Mouse (Mus musculus) hindbrain, postnatal 0 days (tissue): ENCODE results near the gene Nos2. TPM values are rescaled to one million over a fixed set of nuclear protein-coding genes. Genes with fewer than 3 reads are reported as not detected.

Experiments
- ATAC-seq: fragments of 200-750 bp; cut with Nextera tagmentation; 2 replicates; pipeline ENCODE4 v1.8.0; 2017; ENCODE audit warnings: mild to moderate bottlenecking, moderate TSS enrichment, moderate library complexity
- DNase-seq: peaks from one replicate; pipeline ENCODE4 v3.0.0-alpha.2; 2015; ENCODE audit warnings: low spot score
- H3K27ac ChIP-seq: fragments of 300-500 bp; sonication (generic); 2 replicates; pipeline ENCODE4 v1.5.1; 2014; ENCODE audit warnings: mild to moderate bottlenecking
- H3K27me3 ChIP-seq: fragments of 300-500 bp; sonication (generic); 2 replicates; pipeline ENCODE4 v1.6.1; 2014; ENCODE audit warnings: low read length, mixed read lengths; ENCODE audit not compliant: insufficient read depth
- H3K36me3 ChIP-seq: fragments of 300-500 bp; sonication (generic); 2 replicates; pipeline ENCODE4 v1.6.1; 2014; ENCODE audit warnings: low read length, mixed read lengths; ENCODE audit not compliant: insufficient read depth
- H3K4me1 ChIP-seq: fragments of 300-500 bp; sonication (generic); 2 replicates; pipeline ENCODE4 v1.6.1; 2014; ENCODE audit warnings: antibody characterized with exemption, low read length, mixed read lengths; ENCODE audit not compliant: insufficient read depth
- H3K4me2 ChIP-seq: fragments of 300-500 bp; sonication (generic); 2 replicates; pipeline ENCODE4 v1.6.1; 2014; ENCODE audit warnings: low read depth, mild to moderate bottlenecking, low read length, moderate library complexity, mixed read lengths
- H3K4me3 ChIP-seq: fragments of 300-500 bp; sonication (generic); 2 replicates; pipeline ENCODE4 v1.5.1; 2014; ENCODE audit warnings: low read length
- H3K9ac ChIP-seq: fragments of 300-500 bp; sonication (generic); replicated peaks from 2 replicates; pipeline ENCODE4 v1.6.1; 2014; ENCODE audit warnings: mild to moderate bottlenecking, low read length, moderate library complexity, mixed read lengths
- H3K9me3 ChIP-seq: fragments of 300-500 bp; sonication (generic); 2 replicates; pipeline ENCODE4 v1.6.1; 2016; ENCODE audit warnings: low read length, mixed read lengths
- CTCF ChIP-seq: IDR thresholded peaks from 2 replicates; pipeline ENCODE4 v1.5.1; 2016; ENCODE audit warnings: antibody characterized with exemption, control low read depth, low read depth
- WGBS: fragments of 180-500 bp; shearing (Covaris S2); extraction: QIAGEN DNeasy Blood & Tissue Kit; methylation state at CpG from one replicate; pipeline ENCODE4 v1.1.7; 2014; 5-methylcytosine and 5-hydroxymethylcytosine counted together
- polyA plus RNA-seq: library from polyadenylated mRNA; unstranded; fragments of >200 nt; fragmentation: Nextera tagmentation; extraction: Ambion mirVana; gene quantifications from 2 replicates; pipeline ENCODE4 v1.2.1, GENCODE M21; 2015
- total RNA-seq: library from RNA; depleted of rRNA; stranded (reverse); fragments of >200 nt; gene quantifications from 2 replicates; pipeline ENCODE4 v1.2.3, GENCODE M21; 2014; rRNA removed

The Nos2 gene
- total RNA-seq (0.21 and 0.36 TPM in 2 replicates), polyA plus RNA-seq (0.41 and 0.52 TPM in 2 replicates)

- Histone ChIP-seq H3K4me1 (no peaks in the 10 kb centered on the region), H3K9ac (no peak within 1 kb of the TSS), H3K9me3 (no peaks in the 10 kb centered on the region), H3K27ac (no peak within 1 kb of the TSS), H3K36me3 (no peaks in the 10 kb centered on the region), H3K4me3 (no peak within 1 kb of the TSS), H3K27me3 (peaks cover 21% of the 10 kb centered on the region), H3K4me2 (no peak within 1 kb of the TSS)
- WGBS = 55% methylated on average over 6 of the region's 6 CpGs
- TF ChIP-seq CTCF = no peak
- ATAC-seq (no peak), DNase-seq (no peak)
Observed at GRCm38 (mm10) chr11:78920411-78920939, at the start of gene Nos2. Gene Nos2, plus strand, starts transcription at chr11:78920787.

DNA sequence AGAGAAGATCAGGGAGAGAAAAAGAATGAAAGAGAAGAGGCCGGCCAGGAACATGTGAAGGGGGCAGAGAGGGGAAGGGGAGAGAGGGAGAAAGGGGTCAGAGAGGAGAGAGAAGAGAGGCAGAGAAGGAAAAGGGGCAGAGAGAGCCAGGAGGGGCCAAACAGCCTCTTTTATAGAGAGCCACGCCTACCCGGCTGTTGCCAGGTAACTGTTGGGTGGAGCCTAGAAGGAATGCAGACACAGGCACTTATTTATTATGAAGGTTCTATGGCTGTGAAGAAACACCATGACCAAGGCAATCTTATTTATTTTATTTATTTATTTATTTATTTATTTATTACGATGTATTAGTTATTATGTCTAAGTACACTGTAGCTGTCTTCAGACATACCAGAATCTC is 49.7 kb upstream of the Nos2 start:
- no peak overlapping the region for H3K4me3 ChIP-seq
- no peaks in the 10 kb centered on the region for H3K9me3 ChIP-seq
- H3K27ac ChIP-seq = no peak overlapping the region
- H3K4me1 ChIP-seq = no peaks in the 10 kb centered on the region
- no peak overlapping the region for H3K9ac ChIP-seq
- no peaks in the 10 kb centered on the region for H3K27me3 ChIP-seq
- TF ChIP-seq CTCF = no peak
- no peaks in the 10 kb centered on the region for H3K36me3 ChIP-seq
- no peak overlapping the region for H3K4me2 ChIP-seq
- WGBS = 81% methylated on average over 4 of the region's 4 CpGs
- DNase-seq (no peak), ATAC-seq (no peak)

- Histone ChIP-seq H3K27ac (no peak overlapping the region), H3K9me3 (no peaks in the 10 kb centered on the region), H3K4me2 (no peak overlapping the region), H3K36me3 (no peaks in the 10 kb centered on the region), H3K4me1 (no peaks in the 10 kb centered on the region), H3K27me3 (no peaks in the 10 kb centered on the region), H3K9ac (no peak overlapping the region), H3K4me3 (no peak overlapping the region)
- ATAC-seq (no peak), DNase-seq (no peak)
- WGBS = 49% methylated on average over 2 of the region's 2 CpGs
- TF ChIP-seq CTCF = no peak
Observed at GRCm38 (mm10) chr11:78872782-78873181, 47.8 kb upstream of the Nos2 start.

DNA sequence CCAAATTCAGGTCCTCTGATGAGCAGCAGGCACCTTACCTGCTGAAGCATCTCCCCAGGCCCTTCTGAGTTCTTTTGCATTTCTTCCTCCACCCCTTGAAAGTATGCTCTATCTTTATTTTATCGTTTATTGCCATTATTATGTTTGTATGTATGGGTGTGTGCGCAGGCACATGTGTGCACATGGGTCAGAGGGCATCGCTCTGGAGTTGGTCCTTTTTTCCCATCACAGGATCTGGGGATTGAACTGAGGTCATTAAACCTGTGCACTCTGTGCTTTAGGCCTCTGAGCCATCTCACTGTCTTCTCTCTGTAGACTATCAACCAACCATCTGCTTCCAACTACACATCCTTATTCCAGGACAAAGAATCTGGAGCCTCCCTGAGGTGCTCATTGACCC is 40.9 kb upstream of the Nos2 start:
- Histone ChIP-seq H3K9ac (no peak overlapping the region), H3K27ac (no peak overlapping the region), H3K9me3 (no peaks in the 10 kb centered on the region), H3K4me1 (no peaks in the 10 kb centered on the region), H3K36me3 (no peaks in the 10 kb centered on the region), H3K27me3 (no peaks in the 10 kb centered on the region), H3K4me2 (no peak overlapping the region), H3K4me3 (no peak overlapping the region)
- TF ChIP-seq CTCF = no peak
- DNase-seq (no peak), ATAC-seq (no peak)
- WGBS = 91% methylated on average over 3 of the region's 3 CpGs

GRCm38 (mm10) chr11:78886693-78887092 is 33.9 kb upstream of the Nos2 start:
- Histone ChIP-seq H3K4me2 (no peak overlapping the region), H3K36me3 (no peaks in the 10 kb centered on the region), H3K9ac (no peak overlapping the region), H3K9me3 (no peaks in the 10 kb centered on the region), H3K4me3 (no peak overlapping the region), H3K27ac (no peak overlapping the region; the same call in 1 of the 2 replicates), H3K4me1 (peaks cover 3% of the 10 kb centered on the region; the same call in 1 of the 2 replicates), H3K27me3 (no peaks in the 10 kb centered on the region)
- 42% methylated on average over 1 of the region's 1 CpGs for WGBS
- DNase-seq (peak; percentile 33), ATAC-seq (peak; percentile 61)
- no peak for TF ChIP-seq CTCF

GRCm38 (mm10) chr11:78887102-78887971 is 33.2 kb upstream of the Nos2 start:
- WGBS = 21% methylated on average over 9 of the region's 9 CpGs
- Histone ChIP-seq H3K4me2 (no peak overlapping the region), H3K27ac (peak overlapping the region; percentile 61), H3K9me3 (no peaks in the 10 kb centered on the region), H3K4me3 (no peak overlapping the region), H3K9ac (no peak overlapping the region), H3K4me1 (peaks cover 3% of the 10 kb centered on the region; the same call in 1 of the 2 replicates), H3K27me3 (no peaks in the 10 kb centered on the region), H3K36me3 (no peaks in the 10 kb centered on the region)
- TF ChIP-seq CTCF = no peak
- peak; percentile 96 for ATAC-seq
- peak; percentile 92 for DNase-seq

GRCm38 (mm10) chr11:78889156-78889555 is 31.4 kb upstream of the Nos2 start:
- peaks cover 3% of the 10 kb centered on the region; the same call in 1 of the 2 replicates for H3K4me1 ChIP-seq
- H3K27me3 ChIP-seq = no peaks in the 10 kb centered on the region
- no peak overlapping the region for H3K4me2 ChIP-seq
- no peaks in the 10 kb centered on the region for H3K9me3 ChIP-seq
- no peak for ATAC-seq
- no peak for TF ChIP-seq CTCF
- WGBS = 84% methylated on average over 4 of the region's 4 CpGs
- peak; percentile 28 for DNase-seq
- H3K36me3 ChIP-seq = no peaks in the 10 kb centered on the region
- H3K9ac ChIP-seq = no peak overlapping the region
- no peak overlapping the region for H3K27ac ChIP-seq
- H3K4me3 ChIP-seq = no peak overlapping the region
